Mouse (Mus musculus) hindbrain, embryonic 12.5 days (tissue): Measurements from ENCODE around the gene Wdr89. TPM values are rescaled to one million over a fixed set of nuclear protein-coding genes. Genes with fewer than 3 reads are reported as not detected.
"Not testable (repeated sequence)": the region's sequence is repeated elsewhere in the genome, so short reads cannot be mapped to it uniquely, and the experiment has no call there.

ENCODE experiments used
- ATAC-seq: fragments of 200-750 bp; cut with Nextera tagmentation; 2 replicates; pipeline ENCODE4 v1.8.0; 2017; ENCODE audit warnings: moderate TSS enrichment; ENCODE audit not compliant: low FRiP score
- H3K27ac ChIP-seq: fragments of 300-500 bp; sonication (generic); 2 replicates; pipeline ENCODE4 v1.5.1; 2016; ENCODE audit warnings: mild to moderate bottlenecking
- H3K27me3 ChIP-seq: fragments of 300-500 bp; sonication (generic); 2 replicates; pipeline ENCODE4 v1.6.1; 2016; ENCODE audit warnings: mild to moderate bottlenecking
- H3K36me3 ChIP-seq: fragments of 300-500 bp; sonication (generic); 2 replicates; pipeline ENCODE4 v1.6.1; 2016; ENCODE audit warnings: mild to moderate bottlenecking
- H3K4me1 ChIP-seq: fragments of 300-500 bp; sonication (generic); 2 replicates; pipeline ENCODE4 v1.6.1; 2016
- H3K4me2 ChIP-seq: fragments of 300-500 bp; sonication (generic); replicated peaks from 2 replicates; pipeline ENCODE4 v1.6.1; 2016; ENCODE audit warnings: mild to moderate bottlenecking
- H3K4me3 ChIP-seq: fragments of 300-500 bp; sonication (generic); 2 replicates; pipeline ENCODE4 v1.5.1; 2016; ENCODE audit warnings: mild to moderate bottlenecking
- H3K9ac ChIP-seq: fragments of 300-500 bp; sonication (generic); 2 replicates; pipeline ENCODE4 v1.6.1; 2016; ENCODE audit warnings: mild to moderate bottlenecking, moderate library complexity
- H3K9me3 ChIP-seq: fragments of 300-500 bp; sonication (generic); replicated peaks from 2 replicates; pipeline ENCODE4 v1.6.1; 2016; ENCODE audit warnings: mild to moderate bottlenecking
- WGBS: fragments of 180-500 bp; shearing (Covaris S2); methylation state at CpG from one replicate; pipeline ENCODE4 v1.1.7; 2016; 5-methylcytosine and 5-hydroxymethylcytosine counted together
- polyA plus RNA-seq: library from polyadenylated mRNA; unstranded; fragments of >200 nt; fragmentation: Nextera tagmentation; extraction: Ambion mirVana; gene quantifications from 2 replicates; pipeline ENCODE4 v1.2.1, GENCODE M21; 2016

The Wdr89 gene
- polyA plus RNA-seq, 1 experiment from 2014 or later, result 8.0 TPM

GRCm38 (mm10) chr12:75689003-75689402 is 19.7 kb upstream of the Wdr89 start:
- Histone ChIP-seq H3K4me3 (no peak overlapping the region), H3K9ac (no peak overlapping the region), H3K4me2 (no peak overlapping the region), H3K27me3 (no peaks in the 10 kb centered on the region), H3K9me3 (no peaks in the 10 kb centered on the region; the same call in 1 of the 2 replicates), H3K4me1 (no peaks in the 10 kb centered on the region), H3K36me3 (no peaks in the 10 kb centered on the region), H3K27ac (no peak overlapping the region)
- no peak for ATAC-seq
- WGBS, result 86% methylated on average over 2 of the region's 2 CpGs

DNA sequence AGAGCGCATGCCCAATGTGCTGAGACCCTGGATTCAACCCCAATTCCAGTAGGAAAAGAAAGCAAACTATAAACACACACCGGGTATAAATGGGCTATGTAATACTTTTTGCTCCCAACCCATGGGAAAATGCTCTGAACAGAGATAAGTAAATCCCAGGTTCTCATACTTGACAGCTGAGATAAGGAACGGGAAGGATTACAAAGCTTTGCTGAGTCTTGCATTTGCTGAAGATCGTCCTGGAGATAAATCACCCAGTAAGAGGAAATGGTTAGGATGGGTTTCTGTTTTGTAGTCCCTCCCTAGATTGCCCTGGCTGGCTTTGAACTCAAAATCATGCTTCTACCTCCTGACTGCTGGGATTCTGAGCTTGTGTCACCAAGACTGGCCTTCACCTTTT is 18.0 kb upstream of the Wdr89 start:
- no peak overlapping the region for H3K9ac ChIP-seq
- no peaks in the 10 kb centered on the region for H3K36me3 ChIP-seq
- no peaks in the 10 kb centered on the region; the same call in 1 of the 2 replicates for H3K9me3 ChIP-seq
- WGBS, result 77% methylated on average over 4 of the region's 4 CpGs
- H3K4me2 ChIP-seq, result no peak overlapping the region
- H3K27ac ChIP-seq, result no peak overlapping the region
- H3K4me1 ChIP-seq, result no peaks in the 10 kb centered on the region
- no peak overlapping the region for H3K4me3 ChIP-seq
- no peaks in the 10 kb centered on the region for H3K27me3 ChIP-seq
- ATAC-seq, result no peak

DNA sequence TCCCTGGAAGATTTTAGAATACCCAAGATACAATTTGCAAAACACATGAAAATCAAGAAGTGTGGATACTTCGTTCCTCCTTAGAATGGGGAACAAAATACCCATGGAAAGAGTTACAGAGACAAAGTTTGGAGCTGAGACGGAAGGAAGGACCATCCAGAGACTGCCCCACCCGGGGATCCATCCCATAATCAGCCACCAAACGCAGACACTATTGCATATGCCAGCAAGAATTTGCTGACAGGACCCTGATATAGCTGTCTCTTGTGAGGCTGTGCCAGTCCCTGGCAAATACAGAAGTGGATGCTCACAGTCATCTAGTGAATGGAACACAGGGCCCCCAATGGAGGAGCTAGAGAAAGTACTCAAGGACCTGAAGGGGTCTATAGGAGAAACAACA is 14.7 kb upstream of the Wdr89 start:
- 85% methylated on average over 4 of the region's 4 CpGs for WGBS
- not testable (repeated sequence) for H3K27me3 ChIP-seq, H3K4me1 ChIP-seq, ATAC-seq, H3K9ac ChIP-seq, H3K4me3 ChIP-seq, H3K9me3 ChIP-seq, H3K27ac ChIP-seq, H3K4me2 ChIP-seq, H3K36me3 ChIP-seq

DNA sequence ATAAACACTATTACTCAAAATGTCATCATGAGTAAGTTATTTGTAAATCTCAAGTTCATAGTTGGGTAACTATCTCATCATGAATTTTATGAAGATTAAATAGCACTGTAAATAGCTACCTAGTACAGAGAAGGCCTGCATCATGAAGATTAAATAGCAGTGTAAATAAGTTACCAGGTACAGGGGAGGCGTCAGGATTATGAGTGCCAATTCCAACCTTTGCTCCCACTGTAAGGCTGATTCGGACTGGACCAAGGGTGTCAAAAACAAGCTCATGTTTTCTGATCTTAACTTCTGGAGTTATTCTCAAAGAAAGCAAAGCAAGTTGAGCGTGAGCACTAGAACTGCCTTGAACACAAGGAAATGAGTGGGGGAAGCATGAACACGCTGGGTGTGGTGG is 14.3 kb upstream of the Wdr89 start:
- no peak overlapping the region for H3K9ac ChIP-seq
- no peak overlapping the region for H3K27ac ChIP-seq
- H3K4me2 ChIP-seq, result no peak overlapping the region
- no peaks in the 10 kb centered on the region for H3K36me3 ChIP-seq
- 95% methylated on average over 4 of the region's 4 CpGs for WGBS
- no peaks in the 10 kb centered on the region for H3K27me3 ChIP-seq
- no peaks in the 10 kb centered on the region for H3K4me1 ChIP-seq
- no peak overlapping the region for H3K4me3 ChIP-seq
- H3K9me3 ChIP-seq, result no peaks in the 10 kb centered on the region; the same call in 1 of the 2 replicates
- no peak for ATAC-seq

DNA sequence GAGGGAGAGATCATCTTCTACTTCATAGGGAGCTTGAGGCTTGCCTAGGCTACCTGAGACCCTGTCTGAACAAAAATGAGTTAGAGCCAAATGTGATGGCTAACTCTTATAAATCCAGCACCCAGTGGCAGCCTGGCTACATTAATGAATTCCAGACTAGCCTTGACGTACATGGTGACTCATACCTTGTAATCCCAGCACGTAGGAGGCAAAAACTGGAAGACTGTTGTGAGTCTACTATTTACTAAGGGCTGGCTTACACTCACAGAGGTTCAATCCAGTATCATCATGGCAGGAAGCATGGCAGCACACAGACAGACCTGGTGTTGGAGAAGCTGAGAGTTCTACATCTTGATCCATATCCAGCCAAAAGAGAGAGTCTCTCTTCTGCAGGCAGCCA is 13.5 kb upstream of the Wdr89 start:
- no peak overlapping the region for H3K4me2 ChIP-seq
- H3K9me3 ChIP-seq, result no peaks in the 10 kb centered on the region; the same call in 1 of the 2 replicates
- no peaks in the 10 kb centered on the region for H3K4me1 ChIP-seq
- no peak overlapping the region for H3K9ac ChIP-seq
- 82% methylated on average over 2 of the region's 2 CpGs for WGBS
- no peak overlapping the region for H3K4me3 ChIP-seq
- no peaks in the 10 kb centered on the region for H3K36me3 ChIP-seq
- no peak overlapping the region for H3K27ac ChIP-seq
- ATAC-seq, result no peak
- no peaks in the 10 kb centered on the region for H3K27me3 ChIP-seq

GRCm38 (mm10) chr12:75681101-75681500 is 11.8 kb upstream of the Wdr89 start:
- WGBS, result 86% methylated on average over 4 of the region's 4 CpGs
- no peak overlapping the region for H3K4me2 ChIP-seq
- H3K4me3 ChIP-seq, result no peak overlapping the region

DNA sequence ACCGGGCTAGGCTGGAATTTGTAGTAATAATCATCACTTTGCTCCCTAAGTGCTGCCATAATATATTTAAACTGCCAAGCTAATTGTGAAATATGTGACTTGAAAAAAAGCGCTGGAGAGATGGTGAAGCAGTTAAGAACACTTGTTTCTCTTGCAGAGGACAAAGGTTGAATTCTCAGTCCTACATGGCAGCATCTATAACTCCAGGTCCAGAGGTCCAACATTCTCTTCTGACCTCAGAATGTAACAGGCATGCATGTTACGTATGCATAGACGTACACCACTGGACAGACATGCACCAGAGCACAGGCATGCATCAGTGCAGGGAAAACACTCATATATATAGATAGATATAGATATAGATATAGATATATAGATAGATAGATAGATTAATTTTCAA is 9.1 kb upstream of the Wdr89 start:
- no peaks in the 10 kb centered on the region for H3K9me3 ChIP-seq
- WGBS, result 96% methylated on average over 4 of the region's 4 CpGs
- H3K27me3 ChIP-seq, result no peaks in the 10 kb centered on the region
- H3K36me3 ChIP-seq, result no peaks in the 10 kb centered on the region
- H3K27ac ChIP-seq, result no peak overlapping the region
- H3K4me1 ChIP-seq, result no peaks in the 10 kb centered on the region
- no peak overlapping the region for H3K4me2 ChIP-seq
- no peak overlapping the region for H3K4me3 ChIP-seq
- ATAC-seq, result no peak
- no peak overlapping the region for H3K9ac ChIP-seq

More at GRCm38 (mm10) chr12:75681101-75681500, 11.8 kb upstream of the Wdr89 start:
- Histone ChIP-seq H3K36me3 (no peaks in the 10 kb centered on the region), H3K9me3 (no peaks in the 10 kb centered on the region; the same call in 1 of the 2 replicates), H3K27ac (no peak overlapping the region), H3K4me1 (no peaks in the 10 kb centered on the region), H3K27me3 (no peaks in the 10 kb centered on the region), H3K9ac (no peak overlapping the region)
- no peak for ATAC-seq

GRCm38 (mm10) chr12:75672630-75673029 is 3.3 kb upstream of the Wdr89 start:
- no peak overlapping the region for H3K9ac ChIP-seq
- H3K36me3 ChIP-seq, result no peaks in the 10 kb centered on the region
- no peaks in the 10 kb centered on the region for H3K27me3 ChIP-seq
- WGBS, result 89% methylated on average over 4 of the region's 4 CpGs
- ATAC-seq, result no peak
- H3K4me2 ChIP-seq, result no peak overlapping the region
- no peak overlapping the region for H3K27ac ChIP-seq
- H3K4me1 ChIP-seq, result peaks cover 15% of the 10 kb centered on the region
- no peaks in the 10 kb centered on the region for H3K9me3 ChIP-seq
- H3K4me3 ChIP-seq, result no peak overlapping the region

GRCm38 (mm10) chr12:75671759-75672315 is 2.5 kb upstream of the Wdr89 start:
- no peaks in the 10 kb centered on the region for H3K36me3 ChIP-seq
- 87% methylated on average over 3 of the region's 3 CpGs for WGBS
- H3K27ac ChIP-seq, result no peak overlapping the region
- no peaks in the 10 kb centered on the region for H3K9me3 ChIP-seq
- H3K4me1 ChIP-seq, result peaks cover 15% of the 10 kb centered on the region
- H3K9ac ChIP-seq, result no peak overlapping the region
- no peak overlapping the region for H3K4me2 ChIP-seq
- ATAC-seq, result no peak
- H3K4me3 ChIP-seq, result no peak overlapping the region
- H3K27me3 ChIP-seq, result no peaks in the 10 kb centered on the region

DNA sequence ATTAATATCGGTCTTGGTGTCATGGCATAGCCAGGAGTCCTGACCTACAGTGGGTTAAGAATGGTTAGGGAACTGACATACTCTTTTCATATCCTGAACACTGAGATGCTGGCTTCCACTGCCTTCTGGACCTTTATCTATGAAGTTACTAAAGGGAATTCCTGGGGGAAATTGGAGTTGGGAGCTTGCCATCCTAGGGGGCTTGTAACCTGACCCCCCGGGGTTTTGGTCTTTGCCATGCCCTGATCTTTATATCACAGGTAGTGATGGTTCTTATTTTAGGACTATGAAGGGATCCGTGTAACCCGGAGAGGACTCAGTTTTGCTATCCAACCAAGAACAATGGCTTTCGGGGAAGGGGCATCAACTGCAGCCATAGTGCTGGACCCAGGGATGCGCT is 1.3 kb upstream of the Wdr89 start:
- Histone ChIP-seq H3K4me1 (peaks cover 15% of the 10 kb centered on the region), H3K36me3 (no peaks in the 10 kb centered on the region), H3K27ac (no peak overlapping the region), H3K4me2 (peak overlapping the region; percentile 63), H3K4me3 (peak overlapping the region; percentile 51), H3K9me3 (no peaks in the 10 kb centered on the region), H3K9ac (peak overlapping the region; percentile 59; the same call in 1 of the 2 replicates), H3K27me3 (no peaks in the 10 kb centered on the region)
- WGBS, result 93% methylated on average over 6 of the region's 6 CpGs
- no peak for ATAC-seq

DNA sequence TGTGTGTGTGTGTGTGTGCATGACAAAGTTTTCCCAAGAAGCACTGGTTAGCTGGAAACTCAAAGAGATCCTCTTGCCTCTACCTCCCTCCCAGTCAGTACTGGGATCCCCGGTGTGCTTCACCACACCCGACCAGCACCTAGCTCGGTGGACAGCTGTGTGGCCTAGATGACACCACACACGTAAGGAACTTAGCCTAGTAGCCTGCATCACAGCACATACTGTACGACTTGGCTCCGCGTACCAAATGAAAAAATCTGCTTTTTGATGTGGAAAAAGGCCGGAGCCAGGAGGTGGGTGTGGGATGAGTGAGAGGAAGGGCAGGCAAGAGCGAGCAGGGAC is 450 bp downstream of the Wdr89 start:
- Histone ChIP-seq H3K9me3 (no peaks in the 10 kb centered on the region), H3K4me3 (peak overlapping the region; percentile 51), H3K9ac (peak overlapping the region; percentile 69), H3K36me3 (no peaks in the 10 kb centered on the region), H3K4me2 (peak overlapping the region; percentile 84), H3K27ac (peak overlapping the region; percentile 58), H3K4me1 (peaks cover 15% of the 10 kb centered on the region), H3K27me3 (no peaks in the 10 kb centered on the region)
- ATAC-seq, result no peak; the same call in 1 of the 2 replicates
- 1% methylated on average over 9 of the region's 9 CpGs for WGBS

DNA sequence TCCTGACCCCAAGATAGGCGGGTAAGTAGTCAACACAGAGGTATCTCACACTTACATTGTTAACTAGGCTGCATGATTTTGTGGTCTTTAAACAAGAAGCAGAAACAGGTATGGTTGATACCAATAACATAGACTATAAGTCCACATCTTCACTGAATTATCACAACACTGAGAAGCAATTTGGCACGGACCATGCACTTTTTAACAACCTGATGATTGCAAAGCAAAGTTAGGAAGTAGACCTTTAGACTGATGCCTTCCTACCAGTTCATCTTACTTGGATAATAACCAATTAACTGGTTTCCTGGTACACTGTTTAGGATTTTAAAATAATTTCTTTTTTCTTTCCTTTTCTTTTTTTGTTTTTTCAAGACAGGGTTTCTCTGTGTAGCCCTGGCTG is 1.1 kb downstream of the Wdr89 start:
- 96% methylated on average over 2 of the region's 2 CpGs for WGBS
- H3K4me2 ChIP-seq, result no peak overlapping the region
- H3K9me3 ChIP-seq, result no peaks in the 10 kb centered on the region
- no peak overlapping the region for H3K27ac ChIP-seq
- H3K9ac ChIP-seq, result no peak overlapping the region
- H3K27me3 ChIP-seq, result no peaks in the 10 kb centered on the region
- H3K4me1 ChIP-seq, result peaks cover 15% of the 10 kb centered on the region
- H3K36me3 ChIP-seq, result no peaks in the 10 kb centered on the region
- ATAC-seq, result no peak
- no peak overlapping the region for H3K4me3 ChIP-seq

DNA sequence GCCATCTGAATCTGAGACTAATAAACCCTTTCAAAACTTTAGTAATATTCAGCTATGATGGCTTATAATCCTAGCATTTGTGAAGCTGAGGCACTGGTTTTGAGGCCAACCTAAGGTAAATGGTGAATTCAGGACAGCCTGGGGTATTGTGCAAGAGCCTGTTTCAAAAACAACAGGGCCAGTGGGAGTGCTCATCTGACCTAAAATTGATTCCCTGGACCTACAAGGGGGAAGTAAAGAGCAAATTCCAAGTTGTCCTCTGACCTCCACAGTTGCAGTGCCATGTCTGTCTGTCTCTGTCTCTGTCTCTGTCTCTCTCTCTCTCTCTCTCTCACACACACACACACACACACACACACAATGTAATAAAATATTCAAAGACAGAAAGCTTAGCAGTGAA is 2.4 kb downstream of the Wdr89 start:
- Histone ChIP-seq H3K4me1 (peaks cover 15% of the 10 kb centered on the region), H3K36me3 (no peaks in the 10 kb centered on the region), H3K27me3 (no peaks in the 10 kb centered on the region), H3K9ac (no peak overlapping the region), H3K4me3 (no peak overlapping the region), H3K4me2 (no peak overlapping the region), H3K9me3 (no peaks in the 10 kb centered on the region), H3K27ac (no peak overlapping the region)
- no peak for ATAC-seq
